Mouse (Mus musculus) cerebral cortex, adult 2 months (tissue): ENCODE data around the gene Bcl2l11.

Source experiments
- WGBS: fragments of 180-500 bp; shearing (Covaris S2); methylation state at CpG from one replicate; pipeline ENCODE4 v1.1.7; 2018; 5-methylcytosine and 5-hydroxymethylcytosine counted together

Bcl2l11 gene

GRCm38 (mm10) chr2:128125635-128126470 is at the start of gene Bcl2l11:
Bcl2l11 (plus strand) TSS chr2:128126038.
- under 1% methylated on average over 76 of the region's 76 CpGs for WGBS

GRCm38 (mm10) chr2:128076936-128077335 is 48.9 kb upstream of the Bcl2l11 start:
- WGBS, result 92% methylated on average over 4 of the region's 4 CpGs

- WGBS, result 63% methylated on average over 5 of the region's 5 CpGs
Observed at GRCm38 (mm10) chr2:128078859-128079258, 47.0 kb upstream of the Bcl2l11 start.

- 45% methylated on average over 6 of the region's 6 CpGs for WGBS
Observed at GRCm38 (mm10) chr2:128079316-128079715, 46.5 kb upstream of the Bcl2l11 start.

GRCm38 (mm10) chr2:128083844-128084243 is 42.0 kb upstream of the Bcl2l11 start:
- WGBS, result 55% methylated on average over 3 of the region's 3 CpGs

- WGBS, result 94% methylated on average over 5 of the region's 5 CpGs
Observed at GRCm38 (mm10) chr2:128084607-128085006, 41.2 kb upstream of the Bcl2l11 start.

GRCm38 (mm10) chr2:128085481-128085880 is 40.4 kb upstream of the Bcl2l11 start:
- 97% methylated on average over 1 of the region's 1 CpGs for WGBS

- WGBS, result 60% methylated on average over 14 of the region's 14 CpGs
Observed at GRCm38 (mm10) chr2:128086301-128086886, 39.4 kb upstream of the Bcl2l11 start.

- WGBS, result 65% methylated on average over 7 of the region's 7 CpGs
Observed at GRCm38 (mm10) chr2:128086996-128087526, 38.8 kb upstream of the Bcl2l11 start.

GRCm38 (mm10) chr2:128087798-128088545 is 37.9 kb upstream of the Bcl2l11 start:
- 90% methylated on average over 8 of the region's 8 CpGs for WGBS

- WGBS, result 92% methylated on average over 6 of the region's 6 CpGs
Observed at GRCm38 (mm10) chr2:128090283-128090885, 35.5 kb upstream of the Bcl2l11 start.

- 82% methylated on average over 11 of the region's 11 CpGs for WGBS
Observed at GRCm38 (mm10) chr2:128091431-128092369, 34.1 kb upstream of the Bcl2l11 start.

- 87% methylated on average over 2 of the region's 2 CpGs for whole genome bisulfite sequencing
Observed at GRCm38 (mm10) chr2:128092451-128092850, 33.4 kb upstream of the Bcl2l11 start.

- WGBS, result 77% methylated on average over 5 of the region's 5 CpGs
Observed at GRCm38 (mm10) chr2:128094196-128094595, 31.6 kb upstream of the Bcl2l11 start.

GRCm38 (mm10) chr2:128094602-128095001 is 31.2 kb upstream of the Bcl2l11 start:
- 78% methylated on average over 2 of the region's 2 CpGs for WGBS

- 68% methylated on average over 1 of the region's 1 CpGs for WGBS
Observed at GRCm38 (mm10) chr2:128095270-128095669, 30.6 kb upstream of the Bcl2l11 start.

- 100% methylated on average over 1 of the region's 1 CpGs for WGBS
Observed at GRCm38 (mm10) chr2:128096070-128096469, 29.8 kb upstream of the Bcl2l11 start.

GRCm38 (mm10) chr2:128098118-128098517 is 27.7 kb upstream of the Bcl2l11 start:
- 84% methylated on average over 5 of the region's 5 CpGs for WGBS

- WGBS, result 89% methylated on average over 9 of the region's 9 CpGs
Observed at GRCm38 (mm10) chr2:128102086-128102485, 23.8 kb upstream of the Bcl2l11 start.

- 90% methylated on average over 5 of the region's 5 CpGs for WGBS
Observed at GRCm38 (mm10) chr2:128104815-128105214, 21.0 kb upstream of the Bcl2l11 start.

GRCm38 (mm10) chr2:128105651-128106050 is 20.2 kb upstream of the Bcl2l11 start:
- 90% methylated on average over 11 of the region's 11 CpGs for WGBS
